Mouse (Mus musculus) embryo, embryonic 10.5 days (tissue): ENCODE measurements around the gene Gm21913.
"Not testable (repeated sequence)": the region's sequence is repeated elsewhere in the genome, so short reads cannot be mapped to it uniquely, and the experiment has no call there.

Experiments used
- DNase-seq: peaks from one replicate; pipeline ENCODE4 v3.0.0-alpha.2; 2015; ENCODE audit warnings: low spot score

The Gm21913 gene

DNA sequence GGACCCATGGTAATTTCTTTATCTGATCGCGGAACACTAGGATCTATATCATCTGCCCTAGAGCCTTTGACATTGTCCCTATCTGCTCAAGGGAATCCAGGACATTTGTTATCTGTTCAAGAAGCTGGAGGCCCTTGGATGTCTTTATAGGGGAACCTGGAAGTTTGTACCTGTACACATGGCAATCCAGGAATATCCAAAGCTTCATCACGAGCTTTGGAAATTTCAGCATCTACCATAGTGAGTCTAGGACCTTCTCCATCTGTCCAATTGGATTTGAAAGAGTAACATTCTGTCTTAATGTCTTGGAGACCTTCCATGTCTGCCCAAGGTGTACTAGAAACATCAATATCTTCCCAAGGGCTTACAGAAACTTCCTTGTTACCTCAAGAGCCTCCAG is at the start of gene Gm21913:
Gene Gm21913 (plus strand): TSS at position 301 of the 400 bp plus-strand sequence.
- not testable (repeated sequence) for DNase-seq
